Mouse (Mus musculus) spleen, postnatal 14 days (tissue): ENCODE results near the gene Prrt1.

Source experiments
- DNase-seq, 2 experiments: peaks; one replicate each; pipeline ENCODE4 v3.0.0; 2021 to 2022; ENCODE audit warnings: low spot score in 2 of 2

Prrt1 gene

GRCm38 (mm10) chr17:34671151-34672066 is 42.1 kb downstream of the Prrt1 start:
- no peak for DNase-seq

GRCm38 (mm10) chr17:34672246-34672792 is 43.0 kb downstream of the Prrt1 start:
- no peak for DNase-seq

GRCm38 (mm10) chr17:34673139-34673538 is 43.8 kb downstream of the Prrt1 start:
- DNase-seq, result no peak

- no peak for DNase-seq
These were observed 45.3 kb downstream of the Prrt1 start for GRCm38 (mm10) chr17:34674524-34675204.

GRCm38 (mm10) chr17:34675205-34676092 is 46.1 kb downstream of the Prrt1 start:
- DNase-seq, result no peak

- no peak for DNase-seq
These were observed 46.7 kb downstream of the Prrt1 start for GRCm38 (mm10) chr17:34676093-34676460.

- no peak for DNase-seq
These were observed 47.3 kb downstream of the Prrt1 start for GRCm38 (mm10) chr17:34676671-34677070.

- DNase-seq, result no peak
These were observed 50.9 kb downstream of the Prrt1 start for GRCm38 (mm10) chr17:34680191-34680590.

- no peak for DNase-seq
These were observed 51.3 kb downstream of the Prrt1 start for GRCm38 (mm10) chr17:34680621-34681020.

GRCm38 (mm10) chr17:34681132-34681571 is 51.8 kb downstream of the Prrt1 start:
- no peak for DNase-seq

- DNase-seq, result no peak
These were observed 52.7 kb downstream of the Prrt1 start for GRCm38 (mm10) chr17:34681881-34682536.
